Mouse (Mus musculus) cerebellum, adult 2 months (tissue): Measurements from ENCODE around the gene Tfpt. TPM values are rescaled to one million over a fixed set of nuclear protein-coding genes. Genes with fewer than 3 reads are reported as not detected.

Source experiments
- DNase-seq, 2 experiments: peaks; one replicate each; pipeline ENCODE4 v3.0.0; 2021
- H3K27ac ChIP-seq: fragments of 200-500 bp; 2 replicates; pipeline ENCODE4 v1.5.1; 2012; ENCODE audit warnings: low read length, control low read depth, inconsistent platforms; ENCODE audit not compliant: insufficient read depth
- H3K27me3 ChIP-seq: fragments of 200-500 bp; 2 replicates; pipeline ENCODE4 v1.6.1; 2012; ENCODE audit warnings: inconsistent platforms, mild to moderate bottlenecking, low read length, moderate library complexity; ENCODE audit not compliant: control insufficient read depth, insufficient read depth
- H3K4me1 ChIP-seq: fragments of 200-500 bp; 2 replicates; pipeline ENCODE4 v1.6.1; 2011; ENCODE audit warnings: low read length; ENCODE audit not compliant: control insufficient read depth, insufficient read depth
- H3K4me3 ChIP-seq: fragments of 200-500 bp; replicated peaks from 2 replicates; pipeline ENCODE3; 2011; ENCODE audit warnings: mild to moderate bottlenecking, low read depth, low read length, control low read depth; ENCODE audit not compliant: insufficient read depth
- CTCF ChIP-seq: fragments of 200-500 bp; IDR thresholded peaks from 2 replicates; pipeline ENCODE4 v1.5.1; 2011; ENCODE audit warnings: low read depth, mild to moderate bottlenecking, control low read depth, low read length, moderate library complexity, borderline replicate concordance; ENCODE audit not compliant: insufficient read depth
- POLR2A ChIP-seq: fragments of 200-500 bp; IDR thresholded peaks from 2 replicates; pipeline ENCODE4 v1.6.1; 2011; ENCODE audit warnings: low read length, control low read depth, borderline replicate concordance; ENCODE audit not compliant: insufficient read depth
- WGBS: fragments of 180-500 bp; shearing (Covaris S2); methylation state at CpG from one replicate; pipeline ENCODE4 v1.1.7; 2018; 5-methylcytosine and 5-hydroxymethylcytosine counted together
- polyA plus RNA-seq: library from polyadenylated mRNA; depleted of rRNA; stranded (reverse); fragments of >200 nt; gene quantifications from 2 replicates; pipeline ENCODE4 v1.2.3, GENCODE M21; 2012; rRNA removed

Gene Tfpt
- polyA plus RNA-seq: 33.2 and 34.5 TPM in 2 replicates

DNA sequence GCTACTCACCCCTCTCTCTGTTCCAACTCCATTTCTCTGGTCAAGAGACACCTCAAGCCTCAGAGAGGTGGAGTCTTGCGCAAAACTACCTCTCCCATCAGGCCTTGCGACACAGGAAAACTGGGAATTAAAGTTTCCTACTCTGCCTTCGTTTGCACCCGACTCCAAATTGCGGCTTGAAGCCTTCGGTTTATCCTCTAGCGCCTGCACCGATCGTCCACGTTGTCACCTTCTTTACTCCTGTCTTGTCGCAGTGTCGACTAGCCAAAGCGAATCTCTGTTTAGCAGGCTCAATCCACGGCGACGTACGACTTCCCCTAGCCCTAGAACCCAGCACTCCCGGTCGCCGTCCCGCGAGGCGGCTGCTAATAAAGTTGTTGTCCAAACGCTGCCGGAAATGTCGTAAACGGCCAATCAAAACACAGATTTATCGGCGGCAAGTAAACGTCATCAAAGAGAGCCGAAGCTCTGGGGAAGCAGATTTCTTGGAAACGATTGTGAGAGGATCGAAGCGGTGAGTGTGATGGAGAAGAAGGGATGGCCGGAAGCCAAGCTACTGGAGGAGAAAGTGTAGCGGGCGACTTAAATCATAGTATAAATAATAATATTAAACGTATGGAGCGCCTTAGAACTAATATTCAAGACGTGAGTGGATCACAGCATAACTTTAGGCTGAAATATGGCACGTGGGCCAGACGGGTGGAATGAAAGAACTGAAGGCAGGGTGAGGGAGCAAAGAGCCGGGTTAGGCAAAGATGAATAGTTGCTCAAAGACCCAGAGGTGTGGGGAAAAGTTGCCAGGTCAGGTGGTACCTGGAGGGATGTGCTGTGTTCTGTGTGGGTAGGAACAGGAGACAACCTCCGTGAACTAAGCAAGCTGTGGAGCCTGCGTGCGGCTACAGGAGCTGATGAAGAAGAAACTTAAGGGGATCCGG is at the start of gene Tfpt, which contains the start of gene Prpf31:
Gene Tfpt, minus strand, starts transcription at position 387 of the 935 bp plus-strand sequence.
Gene Prpf31, plus strand, starts transcription at position 443 of the 935 bp plus-strand sequence.
- WGBS: under 1% methylated on average over 47 of the region's 47 CpGs
- Histone ChIP-seq H3K4me1 (peaks cover 5% of the 10 kb centered on the region), H3K27me3 (no peaks in the 10 kb centered on the region), H3K4me3 (peak within 1 kb of the TSS; percentile 99), H3K27ac (peak within 1 kb of the TSS; percentile 74)
- DNase-seq: peak; percentile 96 to 98
- TF ChIP-seq POLR2A: no peak
- TF ChIP-seq CTCF: no peak

DNA sequence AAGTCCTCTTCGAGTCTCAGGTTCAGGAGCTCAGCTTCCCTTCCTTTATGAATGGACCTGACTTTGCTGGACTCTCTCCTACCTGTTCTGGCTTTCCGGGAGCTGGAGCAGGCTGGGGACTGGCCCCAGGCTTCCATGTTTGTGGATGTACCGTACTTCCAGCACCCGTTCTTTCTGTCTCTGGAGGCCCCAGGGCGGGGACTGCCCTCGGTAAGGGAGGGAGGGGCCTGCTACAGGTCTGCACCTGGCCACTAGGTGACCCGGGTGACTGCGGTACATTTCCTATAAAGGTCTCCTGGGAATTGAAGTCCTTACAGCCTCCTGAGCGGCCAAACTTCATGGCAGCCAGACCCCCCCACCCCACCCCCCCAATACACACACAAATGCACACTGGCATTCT is 47.6 kb upstream of the Tfpt start, which contains the start of gene Tmc4:
Gene Tmc4, minus strand, starts transcription at position 212 of the 400 bp plus-strand sequence.
- TF ChIP-seq POLR2A: no peak
- TF ChIP-seq CTCF: no peak
- no peak for DNase-seq
- WGBS: 54% methylated on average over 9 of the region's 9 CpGs
- H3K27ac ChIP-seq: no peak within 1 kb of the TSS
- H3K4me1 ChIP-seq: no peaks in the 10 kb centered on the region
- no peaks in the 10 kb centered on the region for H3K27me3 ChIP-seq
- H3K4me3 ChIP-seq: no peak within 1 kb of the TSS

DNA sequence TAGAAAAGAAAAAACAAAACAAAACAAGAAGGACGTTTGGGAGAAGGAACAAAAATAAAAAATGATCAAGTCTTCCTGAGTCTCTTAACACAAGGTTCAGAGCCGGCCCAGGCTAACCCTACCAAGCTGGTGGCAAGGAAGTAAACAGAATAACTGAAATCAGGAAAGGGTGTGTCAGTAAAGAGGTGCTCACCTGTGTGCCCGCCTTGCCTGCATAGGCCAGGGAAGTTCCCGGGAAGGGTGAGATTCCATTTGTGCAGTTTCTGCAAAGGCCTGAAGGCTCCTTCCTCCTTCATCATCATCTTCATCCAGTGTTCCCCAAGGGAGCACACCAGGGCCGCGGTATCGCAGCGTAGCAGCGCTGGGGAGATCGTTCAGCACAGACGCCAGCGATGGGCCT is 46.6 kb upstream of the Tfpt start:
- H3K4me1 ChIP-seq: no peaks in the 10 kb centered on the region
- DNase-seq: no peak
- WGBS: 85% methylated on average over 12 of the region's 12 CpGs
- TF ChIP-seq CTCF: no peak
- no peak for TF ChIP-seq POLR2A
- no peak overlapping the region for H3K4me3 ChIP-seq
- no peak overlapping the region for H3K27ac ChIP-seq
- no peaks in the 10 kb centered on the region for H3K27me3 ChIP-seq

DNA sequence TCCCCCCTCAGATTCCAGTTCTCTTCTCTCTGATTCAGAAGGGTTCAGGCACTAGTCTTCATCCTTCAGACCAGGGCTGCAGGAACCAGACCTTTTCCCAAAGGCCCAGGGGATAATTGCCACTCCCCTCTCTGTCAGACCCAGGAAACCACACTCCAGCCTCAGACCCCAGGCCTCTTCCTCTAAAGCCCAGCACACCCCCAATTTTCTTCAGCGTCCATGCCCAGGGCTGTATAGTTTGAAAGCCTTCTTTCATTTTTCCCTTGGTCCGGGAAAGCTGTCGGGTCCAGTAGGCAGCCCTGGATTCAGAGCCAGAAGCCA is 45.5 kb upstream of the Tfpt start:
- no peak for TF ChIP-seq CTCF
- TF ChIP-seq POLR2A: no peak
- no peak overlapping the region for H3K4me3 ChIP-seq

DNA sequence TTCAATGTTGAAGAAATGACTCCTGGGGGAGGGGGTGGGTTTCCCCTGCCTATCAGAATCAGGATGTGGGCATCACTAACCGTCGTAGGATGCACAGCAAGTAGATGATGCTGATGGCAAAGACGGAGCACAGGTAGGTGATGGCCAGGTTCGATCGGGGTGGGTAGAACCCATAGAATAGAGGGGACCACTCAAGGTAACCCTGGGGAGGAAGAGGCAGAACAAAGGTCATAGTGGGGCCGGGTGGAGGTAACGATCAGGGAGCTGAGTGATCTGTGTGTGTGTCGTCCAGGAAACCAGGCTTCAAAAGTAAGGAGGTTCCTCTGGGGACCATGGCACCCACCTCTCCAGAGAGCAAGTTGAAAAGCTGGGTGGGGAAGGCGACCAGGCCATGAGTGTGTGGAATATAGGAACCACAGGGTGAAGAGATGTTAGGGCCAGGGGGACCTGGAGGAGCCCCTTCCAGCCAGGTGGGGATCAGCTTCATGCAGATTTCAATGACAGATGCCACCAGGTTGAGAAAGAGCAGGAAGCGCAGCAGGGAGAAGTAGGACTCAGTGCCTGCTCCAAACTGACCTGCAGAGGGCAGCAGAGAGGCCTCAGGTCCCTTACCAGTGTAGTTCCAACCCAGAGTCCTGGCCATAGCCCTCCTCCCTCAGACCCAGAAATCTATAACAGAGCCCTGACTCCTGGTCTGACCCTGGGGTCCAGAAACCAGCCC is 44.9 kb upstream of the Tfpt start:
- no peak overlapping the region for H3K27ac ChIP-seq
- H3K27me3 ChIP-seq: no peaks in the 10 kb centered on the region
- TF ChIP-seq POLR2A (no peak), CTCF (peak; percentile 90)
- DNase-seq: peak; percentile 77 to 86
- no peaks in the 10 kb centered on the region for H3K4me1 ChIP-seq
- whole genome bisulfite sequencing: 63% methylated on average over 10 of the region's 10 CpGs
- H3K4me3 ChIP-seq: no peak overlapping the region

More for the DNA sequence above, 45.5 kb upstream of the Tfpt start:
- WGBS: 79% methylated on average over 3 of the region's 3 CpGs
- no peak for DNase-seq
- no peaks in the 10 kb centered on the region for H3K27me3 ChIP-seq
- H3K27ac ChIP-seq: no peak overlapping the region
- no peaks in the 10 kb centered on the region for H3K4me1 ChIP-seq

DNA sequence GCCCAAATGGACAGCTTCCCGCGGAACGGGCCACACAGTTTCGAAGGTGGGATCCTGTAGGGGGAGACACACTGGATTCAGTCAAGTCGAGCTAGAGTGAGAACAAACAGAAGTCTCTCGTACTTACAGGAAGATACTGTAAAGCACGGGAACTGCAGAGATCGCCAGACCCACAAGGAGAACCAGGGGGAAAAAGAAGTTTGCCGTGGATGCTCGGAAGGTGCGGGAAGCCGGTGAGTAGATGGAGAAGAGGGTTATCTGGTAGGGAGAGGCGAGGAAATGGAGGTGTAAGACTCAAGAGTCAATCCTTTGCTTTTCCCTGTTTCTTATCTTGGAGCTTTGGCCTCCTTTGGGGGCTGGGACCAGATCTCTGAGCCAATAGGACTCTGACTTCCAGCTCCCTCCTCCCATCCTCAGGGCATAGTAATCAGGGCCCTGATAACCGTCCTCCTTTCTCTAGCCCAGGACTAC is 37.2 kb upstream of the Tfpt start:
- DNase-seq: no peak
- Histone ChIP-seq H3K4me1 (no peaks in the 10 kb centered on the region; the same call in 1 of the 2 replicates), H3K27ac (no peak overlapping the region), H3K27me3 (no peaks in the 10 kb centered on the region), H3K4me3 (no peak overlapping the region)
- TF ChIP-seq CTCF (no peak), POLR2A (no peak)
- 27% methylated on average over 14 of the region's 14 CpGs for WGBS

DNA sequence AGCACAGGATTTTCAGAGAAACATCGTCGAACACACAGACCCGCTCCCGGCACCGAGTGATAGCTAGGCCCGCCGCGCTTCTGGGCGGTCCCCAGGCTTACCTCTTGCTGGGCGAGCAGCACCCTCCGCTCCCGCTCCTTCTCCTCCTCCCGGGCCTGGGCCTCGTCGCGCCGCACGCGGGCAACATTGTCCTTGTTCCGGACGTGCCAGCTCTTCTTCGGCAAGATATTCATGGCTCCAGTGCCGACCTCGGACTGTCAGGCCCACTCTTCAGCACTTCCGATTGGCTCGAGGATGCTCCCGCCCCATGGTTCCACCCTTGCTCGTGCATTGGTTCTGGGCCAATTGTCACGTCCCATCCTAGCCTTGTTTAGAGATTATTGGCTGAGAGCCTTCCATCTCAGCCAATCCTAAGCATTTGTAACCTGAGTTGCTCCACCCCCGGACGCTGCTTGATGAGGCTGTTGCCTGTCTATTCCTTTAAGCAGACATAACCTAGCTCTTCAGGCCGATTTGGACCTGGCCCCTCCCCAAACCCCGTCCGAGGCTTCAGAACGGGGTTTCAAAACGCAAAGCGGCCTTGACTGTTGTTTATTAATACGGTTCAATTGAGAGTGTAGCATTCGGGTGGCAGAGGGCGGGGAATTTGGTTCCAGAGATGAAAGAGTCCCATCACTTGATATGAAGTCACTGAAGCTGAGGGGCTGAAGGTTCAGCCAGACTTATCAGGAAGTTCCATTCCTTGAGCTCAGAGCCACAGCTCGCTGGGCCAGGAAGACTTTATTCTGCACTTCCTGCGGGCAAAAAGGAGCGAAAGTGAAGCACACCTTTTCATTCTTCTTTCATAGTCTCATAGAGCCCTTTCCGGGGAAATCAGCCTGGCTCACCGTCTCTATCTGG is 35.7 kb upstream of the Tfpt start, which contains the start of gene Leng1:
Gene Leng1, minus strand, starts transcription at position 626 of the 900 bp plus-strand sequence.
- TF ChIP-seq POLR2A (peak; percentile 88; the same call in 1 of the 2 replicates), CTCF (no peak)
- no peaks in the 10 kb centered on the region; the same call in 1 of the 2 replicates for H3K4me1 ChIP-seq
- 2% methylated on average over 45 of the region's 45 CpGs for WGBS
- peak within 1 kb of the TSS; percentile 75 for H3K4me3 ChIP-seq
- no peaks in the 10 kb centered on the region for H3K27me3 ChIP-seq
- peak; percentile 96 to 99 for DNase-seq
- H3K27ac ChIP-seq: peak within 1 kb of the TSS; percentile 51
